Mouse (Mus musculus): Measurements from ENCODE around the gene Man2a2. TPM values are rescaled to one million over a fixed set of nuclear protein-coding genes. Genes with fewer than 3 reads are reported as not detected.

The Man2a2 gene
- polyA plus RNA-seq, 1 experiment from 2014 or later: 20.2 TPM

DNA sequence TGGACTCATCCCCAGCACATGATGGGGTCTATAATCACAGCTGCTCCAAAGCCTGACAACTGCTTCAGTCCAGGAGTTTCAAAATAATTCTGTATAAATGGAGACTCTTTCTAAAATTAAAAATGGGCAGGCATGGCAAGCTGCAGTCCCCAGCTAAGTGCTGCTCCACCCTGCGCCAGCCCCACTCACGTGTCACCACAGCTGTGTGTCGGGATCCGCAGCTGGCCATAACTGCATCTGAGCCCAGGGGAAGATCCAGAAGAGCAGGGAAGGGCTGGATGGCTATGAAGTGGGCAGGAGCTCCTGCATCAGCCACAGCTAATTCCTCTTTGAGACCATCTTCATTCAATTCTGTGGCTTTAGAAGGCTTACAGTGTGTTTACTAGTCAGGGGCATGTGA, 52.5 kb downstream of the Man2a2 start:
- peaks cover 10% of the 10 kb centered on the region for H3K4me1 ChIP-seq

DNA sequence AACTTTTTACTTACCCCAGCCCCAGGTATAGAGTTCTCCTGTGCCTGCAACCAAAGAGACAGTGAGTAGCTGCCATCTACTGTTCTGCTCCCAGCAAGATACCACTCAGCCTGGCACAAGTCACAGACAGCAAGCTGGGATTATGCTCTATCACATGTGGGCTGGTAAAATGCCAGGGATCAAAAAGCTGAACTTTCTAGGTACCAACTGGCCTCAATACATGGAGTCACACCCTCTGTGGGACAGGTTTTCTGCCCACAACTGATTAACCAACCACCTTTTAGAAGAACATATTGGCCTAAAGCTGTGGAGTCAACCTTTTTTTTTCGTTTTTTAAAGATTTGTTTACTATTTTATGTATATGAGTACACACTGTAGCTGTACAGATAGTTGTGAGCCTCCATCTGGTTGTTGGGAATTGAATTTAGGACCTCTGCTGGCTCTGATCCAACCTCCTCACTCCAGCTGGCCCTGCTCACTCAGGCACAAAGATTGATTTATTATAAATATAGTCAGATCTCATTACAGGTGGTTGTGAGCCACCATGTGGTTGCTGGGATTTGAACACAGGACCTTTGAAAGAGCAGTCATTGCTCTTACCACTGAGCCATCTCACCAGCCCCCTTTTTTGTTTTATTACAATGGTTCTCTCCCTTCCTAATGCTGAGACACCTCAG, 53.6 kb downstream of the Man2a2 start:
- 78% methylated on average over 1 of the region's 1 CpGs for WGBS
- H3K27ac ChIP-seq (replicated peaks): no peak overlapping the region
- no peak overlapping the region for H3K4me3 ChIP-seq
- H3K9me3 ChIP-seq: no peaks in the 10 kb centered on the region
- DNase-seq (ENCODE audit: low spot score): no peak
- H3K36me3 ChIP-seq (replicated peaks): peaks cover 82% of the 10 kb centered on the region
- 0 out of 2 replicates have a peak, but pooled peaks cover under 1% of the 10 kb centered on the region for H3K4me1 ChIP-seq
- H3K27me3 ChIP-seq (replicated peaks; ENCODE audit: low read depth, poor library complexity, severe bottlenecking): no peaks in the 10 kb centered on the region

More for the DNA sequence above, 52.5 kb downstream of the Man2a2 start:
- Histone ChIP-seq H3K27ac (replicated peaks) (no peak overlapping the region), H3K27me3 (replicated peaks; ENCODE audit: low read depth, poor library complexity, severe bottlenecking) (no peaks in the 10 kb centered on the region), H3K36me3 (replicated peaks) (peaks cover 71% of the 10 kb centered on the region), H3K4me3 (no peak overlapping the region), H3K9me3 (no peaks in the 10 kb centered on the region)
- no peak for DNase-seq (ENCODE audit: low spot score)
- 95% methylated on average over 4 of the region's 4 CpGs for WGBS

DNA sequence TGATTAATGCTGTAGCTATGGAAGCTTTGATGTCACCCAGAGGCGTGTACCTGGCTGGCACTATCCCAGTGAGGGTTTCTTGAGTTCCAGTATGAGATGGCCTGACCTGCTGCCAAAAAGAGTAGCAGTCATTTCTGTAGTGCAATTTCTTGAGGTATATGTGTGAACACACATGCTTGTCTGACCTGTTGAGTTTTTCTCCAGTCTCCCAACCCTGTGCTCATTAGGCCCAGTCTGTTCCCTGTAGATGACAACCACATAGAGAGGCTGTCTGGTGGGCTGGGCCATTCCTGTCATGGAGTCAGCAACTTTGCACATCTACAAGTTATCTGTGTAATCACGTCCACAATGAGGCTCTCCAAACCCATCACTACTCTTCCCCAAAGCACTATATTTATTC, 55.4 kb downstream of the Man2a2 start:
- no peak for DNase-seq (ENCODE audit: low spot score)
- Histone ChIP-seq H3K4me1 (no peaks in the 10 kb centered on the region), H3K4me3 (no peak overlapping the region), H3K27me3 (replicated peaks; ENCODE audit: low read depth, poor library complexity, severe bottlenecking) (no peaks in the 10 kb centered on the region), H3K27ac (replicated peaks) (no peak overlapping the region), H3K9me3 (no peaks in the 10 kb centered on the region), H3K36me3 (replicated peaks) (peaks cover 96% of the 10 kb centered on the region)
- 84% methylated on average over 2 of the region's 2 CpGs for WGBS

DNA sequence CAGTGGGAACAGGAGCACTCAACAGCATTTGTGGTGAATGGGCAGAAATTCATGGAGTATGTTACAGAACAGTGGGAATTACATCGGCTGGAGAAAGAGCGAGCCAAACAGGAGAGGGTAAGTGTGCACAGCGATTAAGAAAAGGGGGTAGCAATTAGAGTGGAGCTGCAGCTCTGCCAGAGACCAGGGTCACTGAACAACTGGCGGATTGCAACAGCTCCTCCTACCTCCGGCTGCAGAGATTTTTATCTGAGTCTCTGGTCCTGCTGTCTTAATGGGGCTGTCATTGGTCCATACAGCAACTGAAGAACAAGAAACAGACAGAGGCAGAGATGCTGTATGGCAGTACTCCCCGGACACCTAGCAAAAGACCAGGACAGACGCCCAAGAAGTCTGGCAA, 60.4 kb downstream of the Man2a2 start:
- Histone ChIP-seq H3K27me3 (replicated peaks; ENCODE audit: low read depth, poor library complexity, severe bottlenecking) (no peaks in the 10 kb centered on the region), H3K9me3 (no peaks in the 10 kb centered on the region), H3K27ac (replicated peaks) (no peak overlapping the region), H3K4me1 (no peaks in the 10 kb centered on the region), H3K4me3 (no peak overlapping the region), H3K36me3 (replicated peaks) (peaks cover 100% of the 10 kb centered on the region)
- WGBS: 88% methylated on average over 7 of the region's 7 CpGs
- no peak for DNase-seq (ENCODE audit: low spot score)

DNA sequence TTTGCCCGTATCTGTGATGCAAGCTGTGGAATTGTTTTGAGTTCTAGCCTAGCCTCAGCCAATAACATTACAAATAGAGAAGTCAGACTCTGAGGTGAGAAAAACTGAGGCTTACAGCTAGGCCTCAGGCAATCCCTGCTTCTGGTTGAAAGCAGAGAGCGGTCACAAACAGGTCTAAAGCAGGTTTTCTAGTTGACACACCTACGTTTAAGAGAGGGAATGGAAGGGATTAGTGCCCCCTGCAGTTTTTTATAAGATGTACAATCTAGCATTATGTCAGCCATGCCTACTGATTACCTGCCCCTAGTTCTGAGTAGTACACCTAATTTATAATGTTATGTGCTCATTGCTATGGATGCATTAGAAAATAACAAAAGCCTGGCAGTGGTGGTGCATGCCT, 63.4 kb downstream of the Man2a2 start:
- no peaks in the 10 kb centered on the region for H3K27me3 ChIP-seq (replicated peaks; ENCODE audit: low read depth, poor library complexity, severe bottlenecking)
- DNase-seq (ENCODE audit: low spot score): no peak
- H3K9me3 ChIP-seq: no peaks in the 10 kb centered on the region
- no peak overlapping the region for H3K4me3 ChIP-seq
- H3K4me1 ChIP-seq: no peaks in the 10 kb centered on the region
- 90% methylated on average over 3 of the region's 3 CpGs for WGBS
- no peak overlapping the region for H3K27ac ChIP-seq (replicated peaks)
- H3K36me3 ChIP-seq (replicated peaks): peaks cover 100% of the 10 kb centered on the region

DNA sequence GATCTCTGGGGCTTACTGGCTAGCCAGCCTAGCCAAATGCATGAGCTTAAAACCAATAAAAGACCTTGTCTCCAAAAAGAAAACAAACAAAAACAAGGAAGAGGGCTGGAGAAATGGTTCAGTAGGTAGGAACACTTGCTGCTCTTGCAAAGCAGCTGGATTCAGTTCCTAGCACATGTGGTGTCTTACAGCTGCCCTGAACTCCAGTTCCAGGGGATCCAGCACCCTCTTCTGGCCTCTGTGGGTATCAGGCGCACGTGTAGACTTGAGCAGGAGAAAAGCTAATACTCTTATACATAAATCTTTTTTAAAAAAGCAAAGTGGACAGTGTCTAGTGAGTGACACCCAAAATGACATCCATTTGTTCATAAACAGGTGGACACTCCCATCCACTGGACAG, 69.7 kb downstream of the Man2a2 start:
- no peak for DNase-seq (ENCODE audit: low spot score)
- Histone ChIP-seq H3K27me3 (replicated peaks; ENCODE audit: low read depth, poor library complexity, severe bottlenecking) (no peaks in the 10 kb centered on the region), H3K27ac (replicated peaks) (no peak overlapping the region), H3K4me3 (no peak overlapping the region), H3K4me1 (peaks cover 12% of the 10 kb centered on the region; the same call in 1 of the 2 replicates), H3K9me3 (no peaks in the 10 kb centered on the region), H3K36me3 (replicated peaks) (peaks cover 96% of the 10 kb centered on the region)
- WGBS: 82% methylated on average over 2 of the region's 2 CpGs

DNA sequence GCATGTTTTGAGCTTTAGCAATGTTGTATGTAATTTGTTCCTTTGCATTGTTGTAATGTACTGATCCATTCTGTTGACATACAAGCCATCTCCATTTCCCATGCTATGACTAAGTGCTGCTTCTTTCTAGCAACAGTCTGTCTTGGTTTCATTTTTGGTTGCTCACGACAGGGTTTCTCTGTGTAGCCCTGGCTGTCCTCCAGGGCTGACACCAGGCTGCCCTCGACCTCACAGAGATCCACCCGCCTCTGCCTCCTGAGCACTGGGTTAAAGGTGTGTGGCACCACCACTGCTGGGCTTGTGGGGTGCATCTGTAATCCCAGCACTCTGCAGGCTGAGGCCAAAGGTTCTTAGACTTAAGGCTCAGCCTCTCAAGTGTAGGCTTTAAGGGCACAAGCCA, 71.6 kb downstream of the Man2a2 start:
- 89% methylated on average over 3 of the region's 3 CpGs for WGBS
- H3K27ac ChIP-seq (replicated peaks): no peak overlapping the region
- peaks cover 81% of the 10 kb centered on the region for H3K36me3 ChIP-seq (replicated peaks)
- H3K27me3 ChIP-seq (replicated peaks; ENCODE audit: low read depth, poor library complexity, severe bottlenecking): no peaks in the 10 kb centered on the region
- H3K4me1 ChIP-seq: peaks cover 24% of the 10 kb centered on the region
- H3K9me3 ChIP-seq: no peaks in the 10 kb centered on the region
- no peak overlapping the region for H3K4me3 ChIP-seq
- DNase-seq (ENCODE audit: low spot score): no peak

Other genes starting within 250 kb of the Man2a2 start
- 11.4 and 11.9 TPM in 2 replicates for gene Sema4b, start 184.5 kb downstream of the Man2a2 start, polyA plus RNA-seq (2016; fragmentation: Nextera tagmentation; extraction: Ambion mirVana)
- gene Cib1, start 138.6 kb downstream of the Man2a2 start, polyA plus RNA-seq (2016; fragmentation: Nextera tagmentation; extraction: Ambion mirVana): 67.4 and 70.8 TPM in 2 replicates
- 6.6 and 6.7 TPM in 2 replicates for gene Gdpgp1, start 138.5 kb downstream of the Man2a2 start, polyA plus RNA-seq (2016; fragmentation: Nextera tagmentation; extraction: Ambion mirVana)
- 0.57 and 0.89 TPM in 2 replicates for gene Ttll13, start 125.0 kb downstream of the Man2a2 start, polyA plus RNA-seq (2016; fragmentation: Nextera tagmentation; extraction: Ambion mirVana)
- gene Ngrn, start 110.2 kb downstream of the Man2a2 start, polyA plus RNA-seq (2016; fragmentation: Nextera tagmentation; extraction: Ambion mirVana): 42.7 and 43.2 TPM in 2 replicates
- gene Vps33b, start 101.7 kb downstream of the Man2a2 start, polyA plus RNA-seq (2016; fragmentation: Nextera tagmentation; extraction: Ambion mirVana): 17.3 and 18.0 TPM in 2 replicates
- 196 and 199 TPM in 2 replicates for gene Prc1, start 76.9 kb downstream of the Man2a2 start, polyA plus RNA-seq (2016; fragmentation: Nextera tagmentation; extraction: Ambion mirVana)
- gene Rccd1, start 46.9 kb downstream of the Man2a2 start, polyA plus RNA-seq (2016; fragmentation: Nextera tagmentation; extraction: Ambion mirVana): 12.0 and 13.2 TPM in 2 replicates
- gene Unc45a, start 30.4 kb downstream of the Man2a2 start, polyA plus RNA-seq (2016; fragmentation: Nextera tagmentation; extraction: Ambion mirVana): 51.3 and 53.3 TPM in 2 replicates
- gene Hddc3, start 28.3 kb downstream of the Man2a2 start, polyA plus RNA-seq (2016; fragmentation: Nextera tagmentation; extraction: Ambion mirVana): 23.3 and 30.3 TPM in 2 replicates
- gene Fes, start 16.6 kb upstream of the Man2a2 start, polyA plus RNA-seq (2016; fragmentation: Nextera tagmentation; extraction: Ambion mirVana): 8.2 and 8.4 TPM in 2 replicates
- 6.0 and 6.3 TPM in 2 replicates for gene Furin, start 34.1 kb upstream of the Man2a2 start, polyA plus RNA-seq (2016; fragmentation: Nextera tagmentation; extraction: Ambion mirVana)
- 49.6 and 54.6 TPM in 2 replicates for gene Blm, start 163.7 kb upstream of the Man2a2 start, polyA plus RNA-seq (2016; fragmentation: Nextera tagmentation; extraction: Ambion mirVana)